Mouse (Mus musculus): Measurements from ENCODE around the gene Ccdc93.

DNA sequence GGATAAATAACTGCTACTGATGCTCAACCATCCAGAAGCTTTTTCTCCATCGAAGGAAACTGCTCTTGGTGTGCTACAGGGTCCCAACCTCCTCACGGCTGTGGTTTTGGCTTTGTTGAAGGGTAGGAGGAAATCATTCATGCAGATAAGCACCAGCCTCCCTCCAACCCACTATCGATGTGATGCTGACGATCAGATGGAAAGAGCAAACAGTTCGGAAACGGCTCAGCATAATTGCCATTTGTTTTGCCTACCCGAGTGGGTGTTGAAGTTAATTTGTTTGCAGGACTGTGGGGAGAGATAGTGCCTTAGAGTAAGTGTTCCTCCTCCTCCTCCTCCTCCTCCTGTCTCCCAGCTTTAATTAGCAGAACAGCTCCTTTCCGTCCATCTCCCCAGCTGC lies 109.5 kb downstream of the Ccdc93 start:
- TF ChIP-seq POLR2A (IDR thresholded peaks at IDR 0.05; ENCODE audit: borderline replicate concordance, extremely low read depth, low read depth, low read length): no peak
- TF ChIP-seq CTCF (IDR thresholded peaks at IDR 0.05; ENCODE audit: insufficient read depth, low read length): no peak

Data from lung, adult 2 months (tissue).